Mouse (Mus musculus) lung, embryonic 14.5 days (tissue): ENCODE measurements around the gene Epn3. TPM values are rescaled to one million over a fixed set of nuclear protein-coding genes. Genes with fewer than 3 reads are reported as not detected.

ENCODE experiments used
- ATAC-seq: fragments of 200-750 bp; cut with Nextera tagmentation; 2 replicates; pipeline ENCODE4 v1.8.0; 2017; ENCODE audit warnings: mild to moderate bottlenecking, moderate TSS enrichment, moderate library complexity; ENCODE audit not compliant: insufficient read depth
- DNase-seq: peaks from one replicate; pipeline ENCODE4 v3.0.0-alpha.2; 2015
- H3K27ac ChIP-seq: fragments of 300-500 bp; sonication (generic); 2 replicates; pipeline ENCODE4 v1.5.1; 2014; ENCODE audit warnings: low read depth, mild to moderate bottlenecking, moderate library complexity
- H3K27me3 ChIP-seq: fragments of 300-500 bp; sonication (generic); 2 replicates; pipeline ENCODE4 v1.6.1; 2014; ENCODE audit warnings: low read length, control low read depth; ENCODE audit not compliant: insufficient read depth
- H3K36me3 ChIP-seq: fragments of 300-500 bp; sonication (generic); 2 replicates; pipeline ENCODE4 v1.6.1; 2014; ENCODE audit warnings: control low read depth; ENCODE audit not compliant: insufficient read depth
- H3K4me1 ChIP-seq: fragments of 300-500 bp; sonication (generic); 2 replicates; pipeline ENCODE4 v1.6.1; 2014; ENCODE audit warnings: antibody characterized with exemption, control low read depth; ENCODE audit not compliant: insufficient read depth
- H3K4me2 ChIP-seq: fragments of 300-500 bp; sonication (generic); 2 replicates; pipeline ENCODE4 v1.6.1; 2014; ENCODE audit warnings: mild to moderate bottlenecking
- H3K4me3 ChIP-seq: fragments of 300-500 bp; sonication (generic); 2 replicates; pipeline ENCODE4 v1.5.1; 2014; ENCODE audit warnings: low read depth, low read length
- H3K9ac ChIP-seq: fragments of 300-500 bp; sonication (generic); 2 replicates; pipeline ENCODE4 v1.6.1; 2014
- H3K9me3 ChIP-seq: fragments of 300-500 bp; sonication (generic); 2 replicates; pipeline ENCODE4 v1.6.1; 2016; ENCODE audit warnings: low read depth, low read length, control low read depth
- CTCF ChIP-seq: IDR thresholded peaks from 2 replicates; pipeline ENCODE4 v1.5.1; 2016; ENCODE audit warnings: antibody characterized with exemption, low read depth
- WGBS: fragments of 180-500 bp; shearing (Covaris S2); extraction: QIAGEN DNeasy Blood & Tissue Kit; methylation state at CpG from one replicate; pipeline ENCODE4 v1.1.7; 2014; 5-methylcytosine and 5-hydroxymethylcytosine counted together
- polyA plus RNA-seq: library from polyadenylated mRNA; unstranded; fragments of >200 nt; fragmentation: Nextera tagmentation; extraction: Ambion mirVana; gene quantifications from 2 replicates; pipeline ENCODE4 v1.2.1, GENCODE M21; 2014

Gene Epn3
- polyA plus RNA-seq, 1 experiment from 2014 or later: 15.9 TPM

DNA sequence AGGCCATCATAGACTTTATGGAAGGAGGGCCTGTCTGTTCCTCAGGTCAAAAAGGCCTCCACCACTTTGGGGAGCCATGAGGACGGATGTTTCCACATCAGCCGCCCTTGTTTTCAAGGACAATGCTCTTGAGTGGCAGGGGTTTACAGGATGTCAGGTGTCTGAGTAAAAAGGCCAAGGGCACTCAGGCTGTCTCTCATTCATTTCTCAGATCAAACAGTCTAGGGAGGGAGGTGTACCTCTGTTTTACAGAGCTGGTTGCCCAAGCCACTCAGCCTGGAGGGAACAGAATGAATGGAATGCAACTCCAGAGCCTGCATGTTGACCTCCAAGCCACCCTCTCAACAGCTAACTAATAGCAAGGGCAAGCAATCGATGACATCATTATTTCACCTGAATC is 4.4 kb downstream of the Epn3 start:
- Histone ChIP-seq H3K9me3 (no peaks in the 10 kb centered on the region), H3K27me3 (no peaks in the 10 kb centered on the region), H3K4me2 (0 out of 2 replicates have a peak overlapping the region, but pooled peaks have one; percentile 18), H3K27ac (peak overlapping the region; percentile 69), H3K9ac (0 out of 2 replicates have a peak overlapping the region, but pooled peaks have one; percentile 13), H3K4me3 (no peak overlapping the region), H3K4me1 (peaks cover 20% of the 10 kb centered on the region), H3K36me3 (peaks cover 11% of the 10 kb centered on the region)
- no peak for TF ChIP-seq CTCF
- peak; percentile 62 for DNase-seq
- no peak for ATAC-seq
- WGBS: 65% methylated on average over 3 of the region's 3 CpGs

DNA sequence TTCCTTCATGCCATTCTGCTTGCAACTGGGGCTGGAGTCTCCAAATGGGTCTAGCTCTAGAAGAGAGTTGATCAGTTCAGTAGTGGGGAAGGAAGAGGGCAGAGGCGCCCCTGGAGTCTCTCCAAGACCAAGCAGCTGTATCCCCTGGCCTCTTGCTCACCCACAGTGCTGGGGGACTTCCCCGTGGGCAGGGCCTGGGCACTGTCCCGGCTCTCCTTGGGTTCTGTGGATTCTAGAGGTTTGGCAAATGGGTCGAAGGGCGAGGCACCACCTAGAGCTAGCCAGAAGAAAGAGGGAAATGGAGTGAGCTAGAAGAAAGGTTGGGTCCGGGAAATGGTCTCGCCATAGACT is 8.1 kb downstream of the Epn3 start:
- Histone ChIP-seq H3K27ac (no peak overlapping the region), H3K9ac (no peak overlapping the region), H3K4me1 (peaks cover 14% of the 10 kb centered on the region; the same call in 1 of the 2 replicates), H3K27me3 (0 out of 2 replicates have a peak, but pooled peaks cover 5% of the 10 kb centered on the region), H3K36me3 (peaks cover 11% of the 10 kb centered on the region), H3K9me3 (no peaks in the 10 kb centered on the region), H3K4me3 (peak overlapping the region; percentile 47), H3K4me2 (peak overlapping the region; percentile 78)
- DNase-seq: no peak
- TF ChIP-seq CTCF: no peak
- no peak for ATAC-seq
- 57% methylated on average over 7 of the region's 7 CpGs for WGBS

DNA sequence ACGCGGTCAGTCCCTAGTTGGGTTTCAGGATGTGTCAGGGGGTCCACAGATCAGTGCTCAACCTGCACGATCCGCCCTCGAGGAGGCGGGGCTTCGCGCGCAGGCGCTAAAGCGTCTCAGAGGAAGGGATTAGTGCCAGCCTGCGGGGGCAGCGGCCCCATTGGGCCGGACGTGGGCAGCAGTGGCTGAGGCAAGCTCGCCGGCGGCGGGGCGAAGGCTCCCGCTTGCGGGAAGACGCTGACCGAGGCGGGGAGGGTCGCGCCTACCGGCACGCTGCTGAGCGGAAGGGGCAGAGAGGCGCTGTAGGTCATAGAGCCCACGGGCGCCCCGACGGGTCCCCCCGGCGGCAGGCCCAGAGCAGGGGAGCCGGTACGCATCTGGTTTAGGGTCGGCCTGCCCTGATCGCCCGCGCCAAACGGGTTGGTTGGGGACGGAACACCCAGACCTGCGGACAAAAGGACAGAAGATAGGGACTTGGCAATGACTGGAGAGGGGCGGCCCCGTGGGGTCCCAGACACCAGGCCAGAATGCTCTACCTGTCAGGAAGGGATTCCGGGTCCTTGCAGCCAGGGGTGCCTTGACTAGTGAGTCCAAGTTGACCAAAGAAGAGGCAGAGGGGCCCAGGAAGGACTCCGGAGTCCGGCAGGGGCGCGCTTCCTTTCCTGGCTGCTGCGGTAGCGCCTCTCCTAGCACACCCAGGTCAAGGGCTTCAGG is 8.6 kb downstream of the Epn3 start:
- Histone ChIP-seq H3K4me1 (peaks cover 14% of the 10 kb centered on the region; the same call in 1 of the 2 replicates), H3K4me3 (peak overlapping the region; percentile 47), H3K9me3 (no peaks in the 10 kb centered on the region), H3K27ac (no peak overlapping the region), H3K36me3 (peaks cover 8% of the 10 kb centered on the region), H3K4me2 (peak overlapping the region; percentile 78), H3K9ac (peak overlapping the region; percentile 52), H3K27me3 (0 out of 2 replicates have a peak, but pooled peaks cover 5% of the 10 kb centered on the region)
- TF ChIP-seq CTCF: no peak; the same call in 1 of the 2 replicates
- 8% methylated on average over 55 of the region's 55 CpGs for WGBS
- 0 out of 2 replicates have a peak, but pooled peaks have one; percentile 25 for ATAC-seq
- peak; percentile 73 for DNase-seq

DNA sequence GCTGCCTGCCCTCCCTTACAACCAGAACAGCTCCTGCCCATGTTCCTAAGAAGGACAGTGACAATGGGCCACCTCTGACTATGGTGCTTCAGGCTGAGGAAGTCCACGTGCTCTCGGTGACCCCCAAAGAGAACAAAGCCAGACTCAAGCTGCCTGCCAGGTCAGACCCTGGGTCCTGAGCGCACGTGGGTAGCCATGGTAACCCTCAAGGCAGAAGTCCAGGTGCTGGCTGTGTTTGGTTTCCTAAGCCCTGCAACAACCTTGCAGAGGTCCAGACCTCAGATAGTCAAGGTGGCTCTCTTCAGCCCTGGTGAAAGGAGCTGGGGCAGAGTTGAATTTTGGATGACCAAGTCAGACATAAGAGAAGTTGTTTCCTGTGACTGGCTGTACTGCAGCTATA is 10.0 kb downstream of the Epn3 start:
- whole genome bisulfite sequencing: 28% methylated on average over 4 of the region's 4 CpGs
- DNase-seq: peak; percentile 19
- no peak overlapping the region for H3K9ac ChIP-seq
- no peak for ATAC-seq
- no peak overlapping the region for H3K4me3 ChIP-seq
- H3K36me3 ChIP-seq: peaks cover 8% of the 10 kb centered on the region
- H3K27me3 ChIP-seq: 0 out of 2 replicates have a peak, but pooled peaks cover 5% of the 10 kb centered on the region
- H3K4me1 ChIP-seq: peaks cover 11% of the 10 kb centered on the region; the same call in 1 of the 2 replicates
- TF ChIP-seq CTCF: no peak
- no peak overlapping the region for H3K4me2 ChIP-seq
- no peak overlapping the region for H3K27ac ChIP-seq
- no peaks in the 10 kb centered on the region for H3K9me3 ChIP-seq

DNA sequence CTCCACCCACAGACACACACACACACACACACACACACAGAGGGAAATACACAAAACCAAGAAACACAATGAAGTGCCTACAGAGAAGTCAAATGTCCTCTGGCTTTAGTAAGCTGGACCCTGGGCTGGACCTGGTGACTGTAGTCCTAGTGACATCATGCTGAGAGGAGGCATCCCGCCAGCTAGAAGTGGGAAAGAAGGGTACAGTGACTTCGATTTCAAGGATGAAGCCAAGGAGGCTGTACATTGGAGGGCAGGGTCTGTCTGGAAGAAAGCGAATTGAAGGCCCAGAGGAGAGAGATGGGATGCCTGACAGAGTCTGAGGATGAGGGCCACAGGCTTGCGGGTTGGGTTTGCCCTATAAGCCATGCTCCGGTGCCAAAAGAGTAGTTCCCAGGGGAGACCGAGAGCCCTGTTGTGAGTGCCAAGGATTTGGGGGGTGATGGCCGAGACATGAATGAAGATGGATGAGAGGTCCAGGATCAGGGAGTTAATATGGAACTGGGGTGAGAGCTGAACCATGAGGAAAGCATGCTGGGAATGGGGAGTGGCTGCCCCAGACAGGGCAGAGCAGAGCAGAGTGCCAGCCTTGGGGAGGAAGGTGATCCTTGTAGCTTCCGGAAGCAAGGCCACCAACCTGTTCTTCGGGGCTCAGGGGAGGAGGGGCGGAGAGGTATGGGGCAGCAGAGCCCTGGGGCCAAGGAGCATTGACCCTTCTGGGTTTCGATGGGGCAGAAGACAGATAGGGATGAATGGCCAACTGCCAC is 10.8 kb downstream of the Epn3 start:
- H3K4me2 ChIP-seq: no peak overlapping the region
- no peaks in the 10 kb centered on the region for H3K9me3 ChIP-seq
- H3K9ac ChIP-seq: no peak overlapping the region
- peaks cover 6% of the 10 kb centered on the region for H3K36me3 ChIP-seq
- H3K4me3 ChIP-seq: no peak overlapping the region
- no peak for ATAC-seq
- no peak overlapping the region for H3K27ac ChIP-seq
- 0 out of 2 replicates have a peak, but pooled peaks cover 5% of the 10 kb centered on the region for H3K27me3 ChIP-seq
- 86% methylated on average over 11 of the region's 11 CpGs for WGBS
- TF ChIP-seq CTCF: no peak
- H3K4me1 ChIP-seq: 0 out of 2 replicates have a peak, but pooled peaks cover 10% of the 10 kb centered on the region
- DNase-seq: no peak

DNA sequence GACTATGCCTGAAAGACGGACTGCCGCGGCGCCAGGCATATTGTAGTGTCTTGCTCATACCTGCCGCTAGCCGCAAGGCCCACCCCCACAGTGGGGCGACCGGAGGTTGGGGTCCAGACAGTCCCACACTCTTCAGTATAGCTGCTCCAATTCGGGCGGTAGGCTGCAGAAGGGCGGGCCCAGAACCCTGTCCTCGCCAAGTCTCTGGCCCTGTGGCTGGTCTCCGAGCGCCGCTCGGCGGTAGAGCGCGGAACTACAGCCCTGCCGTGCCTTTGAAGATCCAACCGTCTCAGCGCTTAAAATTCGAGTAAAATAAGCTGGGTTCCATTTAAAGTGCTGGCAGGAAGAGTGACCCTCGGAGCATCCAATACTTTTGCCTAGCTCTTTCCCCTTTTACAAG is 13.8 kb downstream of the Epn3 start, which contains the start of gene Spata20:
Spata20 (minus strand) TSS at position 179 of the 400 bp plus-strand sequence.
- H3K4me1 ChIP-seq: 0 out of 2 replicates have a peak, but pooled peaks cover 1% of the 10 kb centered on the region
- DNase-seq: peak; percentile 92
- no peaks in the 10 kb centered on the region for H3K36me3 ChIP-seq
- H3K9ac ChIP-seq: no peak within 1 kb of the TSS
- TF ChIP-seq CTCF: peak; percentile 98
- peak within 1 kb of the TSS; percentile 15 for H3K4me3 ChIP-seq
- WGBS: under 1% methylated on average over 24 of the region's 24 CpGs
- H3K9me3 ChIP-seq: no peaks in the 10 kb centered on the region
- peak; percentile 87 for ATAC-seq
- H3K4me2 ChIP-seq: peak within 1 kb of the TSS; percentile 48; the same call in 1 of the 2 replicates
- H3K27me3 ChIP-seq: 0 out of 2 replicates have a peak, but pooled peaks cover 5% of the 10 kb centered on the region
- no peak within 1 kb of the TSS for H3K27ac ChIP-seq
